7 mouse cellular contexts compared by ENCODE assay signal in genomic region chr5:110057637-110058408, GRCm38 (mm10). TPM values are rescaled to one million over a fixed set of nuclear protein-coding genes. Genes with fewer than 3 reads are reported as not detected.
DNase-seq lines count a peak whose midpoint lies in the region; ATAC-seq lines count a peak whose summit lies in the region.

No protein-coding gene starts in this region.

- intact Hi-C loops in gastrocnemius, postnatal 36 days (cut with DNase I) = loop anchor here (5.0 kb wide), 1 partner anchor 39 kb away; the partner anchor contains the start of gene Plcxd1
- intact Hi-C loops in left cerebral cortex, postnatal 25 days (cut with DNase I) = loop anchor here (5.0 kb wide), 1 partner anchor 34 kb away; the partner anchor contains the start of gene Gm35315

- DNase-seq in adrenal gland, adult 18-20 months (ENCODE audit: low spot score in 2 of 2) = peak; percentile 70 to 76
- peak; percentile 86 for DNase-seq in embryo, embryonic 11 days
- peak; percentile 70 to 73 for DNase-seq in gastrocnemius, postnatal 36 days
- DNase-seq in left cerebral cortex, postnatal 25 days (ENCODE audit: low spot score in 2 of 2) = peak; percentile 81 to 93
- peak; percentile 78 for DNase-seq in midbrain, embryonic 10.5 days (ENCODE audit: low spot score)
- peak; percentile 71 for DNase-seq in right cerebral cortex, postnatal 4 days

- peak overlapping the region; percentile 67 for H3K9ac ChIP-seq in intestine, embryonic 15.5 days

- H3K4me3 ChIP-seq in intestine, embryonic 15.5 days (replicated peaks) = peak overlapping the region; percentile 61
- peak overlapping the region; percentile 65 for H3K4me3 ChIP-seq in midbrain, embryonic 10.5 days

- ATAC-seq in intestine, embryonic 15.5 days = peak; percentile 100

- peak overlapping the region; percentile 77; the same call in 1 of the 2 replicates for H3K27ac ChIP-seq in intestine, embryonic 15.5 days
- peak overlapping the region; percentile 85 for H3K27ac ChIP-seq in midbrain, embryonic 10.5 days (replicated peaks)

- H3K36me3 ChIP-seq in intestine, embryonic 15.5 days = no peaks in the 10 kb centered on the region
- H3K36me3 ChIP-seq in midbrain, embryonic 10.5 days = no peaks in the 10 kb centered on the region

- peak overlapping the region; percentile 61 for H3K4me2 ChIP-seq in intestine, embryonic 15.5 days (replicated peaks)

- H3K4me1 ChIP-seq in intestine, embryonic 15.5 days (replicated peaks) = no peaks in the 10 kb centered on the region
- H3K4me1 ChIP-seq in midbrain, embryonic 10.5 days = 0 out of 2 replicates have a peak, but pooled peaks cover 4% of the 10 kb centered on the region

- no peaks in the 10 kb centered on the region for H3K9me3 ChIP-seq in intestine, embryonic 15.5 days
- peaks cover 19% of the 10 kb centered on the region; the same call in 1 of the 2 replicates for H3K9me3 ChIP-seq in midbrain, embryonic 10.5 days (replicated peaks)

- under 1% methylated on average over 19 of the region's 19 CpGs for WGBS in intestine, embryonic 15.5 days
- 5% methylated on average over 19 of the region's 19 CpGs for WGBS in midbrain, embryonic 10.5 days

- no peaks in the 10 kb centered on the region for H3K27me3 ChIP-seq in intestine, embryonic 15.5 days (replicated peaks)
- H3K27me3 ChIP-seq in midbrain, embryonic 10.5 days (ENCODE audit: low read depth, poor library complexity, severe bottlenecking) = no peaks in the 10 kb centered on the region

RNA-seq across cellular contexts. Expression of gene Gm17655, which starts 14.5 kb away (rescaled TPM):
- total RNA-seq in adrenal gland, adult 18-20 months (2021) = 1 to 10 TPM; 4.7 to 7.6 TPM
- total RNA-seq in gastrocnemius, postnatal 36 days (2021) = 1 to 10 TPM; 2.1 to 2.6 TPM
- polyA plus RNA-seq in intestine, embryonic 15.5 days (2015; fragmentation: Nextera tagmentation; extraction: Ambion mirVana) = 2.2 and 2.3 TPM in 2 replicates
- total RNA-seq in left cerebral cortex, postnatal 25 days (2021) = 10 to 100 TPM in 1 of 2 experiments, 1 to 10 TPM in 1; 8.1 to 10.3 TPM
- 4.9 and 5.9 TPM in 2 replicates for polyA plus RNA-seq in midbrain, embryonic 10.5 days (2016; fragmentation: Nextera tagmentation; extraction: Ambion mirVana)

RNA-seq across cellular contexts. Expression of gene Gm35315, which starts 36.4 kb away (rescaled TPM):
- total RNA-seq in adrenal gland, adult 18-20 months (2021) = under 1 TPM; 0.30 to 0.70 TPM
- total RNA-seq in gastrocnemius, postnatal 36 days (2021) = under 1 TPM; 0.07 to 0.23 TPM
- polyA plus RNA-seq in intestine, embryonic 15.5 days (2015; fragmentation: Nextera tagmentation; extraction: Ambion mirVana) = 1.7 and 1.8 TPM in 2 replicates
- total RNA-seq in left cerebral cortex, postnatal 25 days (2021) = under 1 TPM; 0.25 to 0.53 TPM
- 1.3 and 2.6 TPM in 2 replicates for polyA plus RNA-seq in midbrain, embryonic 10.5 days (2016; fragmentation: Nextera tagmentation; extraction: Ambion mirVana)

RNA-seq across cellular contexts. Expression of gene Plcxd1, which starts 41.9 kb away (rescaled TPM):
- total RNA-seq in adrenal gland, adult 18-20 months (2021) = under 1 TPM in 1 of 2 experiments, not detected in 1; 0.19 TPM
- not detected for total RNA-seq in gastrocnemius, postnatal 36 days (2021)
- 0.89 and 0.92 TPM in 2 replicates for polyA plus RNA-seq in intestine, embryonic 15.5 days (2015; fragmentation: Nextera tagmentation; extraction: Ambion mirVana)
- total RNA-seq in left cerebral cortex, postnatal 25 days (2021) = 10 to 100 TPM in 1 of 2 experiments, 1 to 10 TPM in 1; 9.6 to 12.8 TPM
- polyA plus RNA-seq in midbrain, embryonic 10.5 days (2016; fragmentation: Nextera tagmentation; extraction: Ambion mirVana) = 1.1 and 1.8 TPM in 2 replicates

RNA-seq across cellular contexts. Expression of gene Gtpbp6, which starts 50.2 kb away (rescaled TPM):
- total RNA-seq in adrenal gland, adult 18-20 months (2021) = 10 to 100 TPM; 69.9 to 71.0 TPM
- total RNA-seq in gastrocnemius, postnatal 36 days (2021) = 10 to 100 TPM; 13.6 to 14.3 TPM
- polyA plus RNA-seq in intestine, embryonic 15.5 days (2015; fragmentation: Nextera tagmentation; extraction: Ambion mirVana) = 29.4 and 30.2 TPM in 2 replicates
- 10 to 100 TPM; 80.5 to 95.6 TPM for total RNA-seq in left cerebral cortex, postnatal 25 days (2021)
- polyA plus RNA-seq in midbrain, embryonic 10.5 days (2016; fragmentation: Nextera tagmentation; extraction: Ambion mirVana) = 30.0 and 36.2 TPM in 2 replicates

RNA-seq across cellular contexts. Expression of gene Zfp605, which starts 52.1 kb away (rescaled TPM):
- 1 to 10 TPM; 6.0 to 6.2 TPM for total RNA-seq in adrenal gland, adult 18-20 months (2021)
- total RNA-seq in gastrocnemius, postnatal 36 days (2021) = 1 to 10 TPM; 3.0 to 3.2 TPM
- polyA plus RNA-seq in intestine, embryonic 15.5 days (2015; fragmentation: Nextera tagmentation; extraction: Ambion mirVana) = 3.9 and 4.0 TPM in 2 replicates
- 10 to 100 TPM; 17.4 to 18.6 TPM for total RNA-seq in left cerebral cortex, postnatal 25 days (2021)
- polyA plus RNA-seq in midbrain, embryonic 10.5 days (2016; fragmentation: Nextera tagmentation; extraction: Ambion mirVana) = 6.0 and 7.9 TPM in 2 replicates

Comparison
In these comparisons a context has a peak if more than half of its experiments do, and no peak if none do; other contexts are left out.
1. Peak in every context shown above with its lines: DNase-seq, ATAC-seq, H3K4me3 ChIP-seq and H3K27ac ChIP-seq.
2. RNA of gene Plcxd1, which starts 41.9 kb away (total RNA-seq): 9.6 to 12.8 TPM in left cerebral cortex, postnatal 25 days; 0.19 TPM in adrenal gland, adult 18-20 months and not detected in gastrocnemius, postnatal 36 days; every median in the first group is over 4 times any median in the second.